Mouse (Mus musculus) cortical plate, adult 2 months (tissue): ENCODE data around the gene Hist1h2bq.

Experiments
- CTCF ChIP-seq: fragments of 200-500 bp; IDR thresholded peaks from 2 replicates; pipeline ENCODE4 v1.5.1; 2011; ENCODE audit warnings: mild to moderate bottlenecking, control low read depth, low read length; ENCODE audit not compliant: insufficient read depth; ENCODE audit errors: extremely low read depth
- POLR2A ChIP-seq: fragments of 200-500 bp; IDR thresholded peaks from 2 replicates; pipeline ENCODE4 v1.6.1; 2011; ENCODE audit warnings: mild to moderate bottlenecking, low read length, control low read depth; ENCODE audit not compliant: insufficient read depth; ENCODE audit errors: extremely low read depth

DNA sequence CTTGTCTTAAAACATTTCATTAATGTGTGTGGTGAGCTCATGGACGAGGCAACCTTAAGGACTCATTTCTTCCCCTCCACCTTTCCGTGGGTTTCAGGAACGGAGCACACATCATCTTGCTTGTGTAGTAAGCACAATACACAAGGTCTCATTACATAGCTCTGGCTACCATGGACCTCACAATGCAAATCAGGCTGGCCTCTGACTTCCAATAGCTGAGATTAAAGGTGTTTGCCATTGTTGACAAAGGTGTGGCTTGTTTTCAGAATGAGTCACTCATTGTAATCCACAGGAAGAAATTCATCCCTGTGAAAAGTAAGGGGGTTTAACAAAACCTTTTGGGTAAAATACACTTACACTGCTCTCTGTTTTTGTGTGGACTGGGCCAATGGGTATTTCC lies 18.5 kb upstream of the Hist1h2bq start:
- no peak for TF ChIP-seq POLR2A
- no peak for TF ChIP-seq CTCF
